Mouse (Mus musculus) midbrain, postnatal 0 days (tissue): Measurements from ENCODE around the gene Nsf. TPM values are rescaled to one million over a fixed set of nuclear protein-coding genes. Genes with fewer than 3 reads are reported as not detected.

Experiments
- ATAC-seq: fragments of 200-750 bp; cut with Nextera tagmentation; 2 replicates; pipeline ENCODE4 v1.8.0; 2017; ENCODE audit warnings: moderate number of reproducible peaks, mild to moderate bottlenecking, moderate TSS enrichment, moderate library complexity; ENCODE audit not compliant: low FRiP score
- DNase-seq: peaks from one replicate; pipeline ENCODE4 v3.0.0-alpha.2; 2015; ENCODE audit warnings: low spot score
- H3K27ac ChIP-seq: fragments of 300-500 bp; sonication (generic); 2 replicates; pipeline ENCODE4 v1.5.1; 2014; ENCODE audit warnings: low read depth, mild to moderate bottlenecking, low read length, mixed read lengths
- H3K27me3 ChIP-seq: fragments of 300-500 bp; sonication (generic); 2 replicates; pipeline ENCODE4 v1.6.1; 2014; ENCODE audit warnings: low read length, control low read depth, mixed read lengths; ENCODE audit not compliant: insufficient read depth
- H3K36me3 ChIP-seq: fragments of 300-500 bp; sonication (generic); 2 replicates; pipeline ENCODE4 v1.6.1; 2014; ENCODE audit warnings: low read length, control low read depth, mixed read lengths; ENCODE audit not compliant: insufficient read depth
- H3K4me1 ChIP-seq: fragments of 300-500 bp; sonication (generic); 2 replicates; pipeline ENCODE4 v1.6.1; 2014; ENCODE audit warnings: mild to moderate bottlenecking, control low read depth, antibody characterized with exemption, low read length, mixed read lengths; ENCODE audit not compliant: insufficient read depth
- H3K4me2 ChIP-seq: fragments of 300-500 bp; sonication (generic); 2 replicates; pipeline ENCODE4 v1.6.1; 2014; ENCODE audit warnings: low read depth, mild to moderate bottlenecking, low read length, mixed read lengths; ENCODE audit not compliant: poor library complexity, severe bottlenecking
- H3K4me3 ChIP-seq: fragments of 300-500 bp; sonication (generic); 2 replicates; pipeline ENCODE4 v1.5.1; 2014; ENCODE audit warnings: low read depth, mild to moderate bottlenecking, low read length, moderate library complexity
- H3K9ac ChIP-seq: fragments of 300-500 bp; sonication (generic); replicated peaks from 2 replicates; pipeline ENCODE4 v1.6.1; 2014; ENCODE audit warnings: mild to moderate bottlenecking, low read length, moderate library complexity, mixed read lengths; ENCODE audit not compliant: poor library complexity, severe bottlenecking
- H3K9me3 ChIP-seq: fragments of 300-500 bp; sonication (generic); 2 replicates; pipeline ENCODE4 v1.6.1; 2016; ENCODE audit warnings: low read length, control low read depth
- CTCF ChIP-seq: IDR thresholded peaks from 2 replicates; pipeline ENCODE4 v1.5.1; 2016; ENCODE audit warnings: antibody characterized with exemption, mild to moderate bottlenecking
- WGBS: fragments of 180-500 bp; shearing (Covaris S2); extraction: QIAGEN DNeasy Blood & Tissue Kit; methylation state at CpG from one replicate; pipeline ENCODE4 v1.1.7; 2014; 5-methylcytosine and 5-hydroxymethylcytosine counted together
- polyA plus RNA-seq: library from polyadenylated mRNA; unstranded; fragments of >200 nt; fragmentation: Nextera tagmentation; extraction: Ambion mirVana; gene quantifications from 2 replicates; pipeline ENCODE4 v1.2.1, GENCODE M21; 2015
- total RNA-seq: library from RNA; depleted of rRNA; stranded (reverse); fragments of >200 nt; gene quantifications from 2 replicates; pipeline ENCODE4 v1.2.3, GENCODE M21; 2014

Gene Nsf
- total and polyA plus RNA-seq, 2 experiments from 2014 or later = 167 to 272 TPM

GRCm38 (mm10) chr11:103923272-103923671, 30.6 kb downstream of the Nsf start:
- Histone ChIP-seq H3K4me1 (no peaks in the 10 kb centered on the region), H3K9ac (no peak overlapping the region), H3K4me3 (no peak overlapping the region), H3K27ac (no peak overlapping the region), H3K4me2 (no peak overlapping the region), H3K27me3 (no peaks in the 10 kb centered on the region), H3K9me3 (no peaks in the 10 kb centered on the region), H3K36me3 (peaks cover 10% of the 10 kb centered on the region; the same call in 1 of the 2 replicates)
- ATAC-seq (no peak), DNase-seq (no peak)
- peak; percentile 16; the same call in 1 of the 2 replicates for TF ChIP-seq CTCF
- 88% methylated on average over 4 of the region's 4 CpGs for WGBS

DNA sequence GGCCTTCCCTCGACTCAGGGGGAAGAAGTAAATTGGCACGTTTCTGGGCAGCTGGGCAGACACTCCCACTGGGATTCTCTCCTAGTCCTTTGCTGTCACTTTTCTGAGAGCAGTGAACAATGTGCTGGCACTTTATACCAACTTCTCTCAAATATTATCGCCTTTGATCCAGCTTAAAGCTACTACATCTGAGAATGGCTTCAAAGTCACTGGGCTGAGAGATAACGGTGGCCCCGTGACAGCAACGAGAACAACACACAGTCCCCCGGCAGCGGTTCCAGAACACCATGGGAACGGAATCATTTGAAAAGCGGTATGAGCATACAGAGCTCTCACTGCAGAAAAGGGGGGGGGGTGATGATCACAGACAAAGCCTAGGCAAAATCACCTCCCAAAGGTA, 31.0 kb downstream of the Nsf start:
- Histone ChIP-seq H3K36me3 (peaks cover 10% of the 10 kb centered on the region; the same call in 1 of the 2 replicates), H3K4me3 (no peak overlapping the region), H3K9ac (no peak overlapping the region), H3K4me2 (no peak overlapping the region), H3K27ac (no peak overlapping the region), H3K9me3 (no peaks in the 10 kb centered on the region), H3K27me3 (no peaks in the 10 kb centered on the region), H3K4me1 (no peaks in the 10 kb centered on the region)
- no peak for DNase-seq
- no peak for TF ChIP-seq CTCF
- 59% methylated on average over 10 of the region's 10 CpGs for WGBS
- no peak for ATAC-seq

DNA sequence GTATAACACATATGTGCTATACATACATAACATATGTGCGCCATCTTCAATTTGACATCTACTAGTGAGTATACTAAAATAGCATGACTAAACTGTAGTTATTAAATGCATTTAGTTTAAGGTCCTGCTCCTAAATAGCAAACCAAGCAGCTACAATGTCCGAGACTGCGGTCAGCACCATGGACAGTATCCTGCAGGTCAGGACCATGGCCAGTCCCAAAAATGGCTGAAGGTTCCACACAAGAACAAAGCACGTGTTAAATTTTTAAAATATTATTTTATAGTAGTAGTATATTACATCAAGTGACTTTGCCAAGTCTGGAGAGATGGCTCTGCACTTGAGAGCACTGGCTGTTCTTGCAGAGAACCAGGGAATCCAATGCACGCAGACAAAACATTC, 33.2 kb downstream of the Nsf start:
- no peak overlapping the region for H3K4me2 ChIP-seq
- H3K27ac ChIP-seq = no peak overlapping the region
- 85% methylated on average over 5 of the region's 5 CpGs for WGBS
- no peaks in the 10 kb centered on the region for H3K4me1 ChIP-seq
- no peak overlapping the region for H3K4me3 ChIP-seq
- peaks cover 14% of the 10 kb centered on the region; the same call in 1 of the 2 replicates for H3K36me3 ChIP-seq
- no peak for TF ChIP-seq CTCF
- no peaks in the 10 kb centered on the region for H3K9me3 ChIP-seq
- no peak overlapping the region for H3K9ac ChIP-seq
- ATAC-seq (no peak), DNase-seq (no peak)
- no peaks in the 10 kb centered on the region for H3K27me3 ChIP-seq

- WGBS = 84% methylated on average over 7 of the region's 7 CpGs
- H3K36me3 ChIP-seq = peaks cover 34% of the 10 kb centered on the region
- no peak overlapping the region for H3K27ac ChIP-seq
- no peak overlapping the region for H3K4me3 ChIP-seq
- H3K27me3 ChIP-seq = no peaks in the 10 kb centered on the region
- H3K4me1 ChIP-seq = no peaks in the 10 kb centered on the region
- H3K9me3 ChIP-seq = no peaks in the 10 kb centered on the region
- no peak overlapping the region for H3K4me2 ChIP-seq
- DNase-seq (no peak), ATAC-seq (no peak)
- H3K9ac ChIP-seq = no peak overlapping the region
- no peak for TF ChIP-seq CTCF
Measured at GRCm38 (mm10) chr11:103916807-103917206, 37.0 kb downstream of the Nsf start.

- ATAC-seq = no peak
Measured at GRCm38 (mm10) chr11:103915686-103916085, 38.2 kb downstream of the Nsf start.

GRCm38 (mm10) chr11:103910993-103911585, 42.8 kb downstream of the Nsf start:
- peak; percentile 79 for TF ChIP-seq CTCF
- no peaks in the 10 kb centered on the region for H3K9me3 ChIP-seq
- H3K27ac ChIP-seq = no peak overlapping the region
- H3K4me2 ChIP-seq = no peak overlapping the region
- ATAC-seq (no peak), DNase-seq (peak; percentile 86)
- WGBS = 36% methylated on average over 7 of the region's 7 CpGs
- peaks cover 43% of the 10 kb centered on the region for H3K36me3 ChIP-seq
- H3K27me3 ChIP-seq = no peaks in the 10 kb centered on the region
- no peaks in the 10 kb centered on the region for H3K4me1 ChIP-seq
- H3K4me3 ChIP-seq = no peak overlapping the region
- no peak overlapping the region for H3K9ac ChIP-seq

More at GRCm38 (mm10) chr11:103915686-103916085, 38.2 kb downstream of the Nsf start:
- H3K9me3 ChIP-seq = no peaks in the 10 kb centered on the region
- no peak overlapping the region for H3K4me3 ChIP-seq
- H3K27me3 ChIP-seq = no peaks in the 10 kb centered on the region
- H3K27ac ChIP-seq = no peak overlapping the region
- WGBS = 88% methylated on average over 9 of the region's 9 CpGs
- no peak overlapping the region for H3K4me2 ChIP-seq
- no peak for DNase-seq
- H3K36me3 ChIP-seq = peaks cover 35% of the 10 kb centered on the region
- H3K9ac ChIP-seq = no peak overlapping the region
- TF ChIP-seq CTCF = no peak
- no peaks in the 10 kb centered on the region for H3K4me1 ChIP-seq
